Mouse (Mus musculus) cerebellum, adult 2 months (tissue): ENCODE measurements around the gene Erlin1.

Experiments
- CTCF ChIP-seq: fragments of 200-500 bp; IDR thresholded peaks from 2 replicates; pipeline ENCODE4 v1.5.1; 2011; ENCODE audit warnings: low read depth, mild to moderate bottlenecking, control low read depth, low read length, moderate library complexity, borderline replicate concordance; ENCODE audit not compliant: insufficient read depth
- POLR2A ChIP-seq: fragments of 200-500 bp; IDR thresholded peaks from 2 replicates; pipeline ENCODE4 v1.6.1; 2011; ENCODE audit warnings: low read length, control low read depth, borderline replicate concordance; ENCODE audit not compliant: insufficient read depth

DNA sequence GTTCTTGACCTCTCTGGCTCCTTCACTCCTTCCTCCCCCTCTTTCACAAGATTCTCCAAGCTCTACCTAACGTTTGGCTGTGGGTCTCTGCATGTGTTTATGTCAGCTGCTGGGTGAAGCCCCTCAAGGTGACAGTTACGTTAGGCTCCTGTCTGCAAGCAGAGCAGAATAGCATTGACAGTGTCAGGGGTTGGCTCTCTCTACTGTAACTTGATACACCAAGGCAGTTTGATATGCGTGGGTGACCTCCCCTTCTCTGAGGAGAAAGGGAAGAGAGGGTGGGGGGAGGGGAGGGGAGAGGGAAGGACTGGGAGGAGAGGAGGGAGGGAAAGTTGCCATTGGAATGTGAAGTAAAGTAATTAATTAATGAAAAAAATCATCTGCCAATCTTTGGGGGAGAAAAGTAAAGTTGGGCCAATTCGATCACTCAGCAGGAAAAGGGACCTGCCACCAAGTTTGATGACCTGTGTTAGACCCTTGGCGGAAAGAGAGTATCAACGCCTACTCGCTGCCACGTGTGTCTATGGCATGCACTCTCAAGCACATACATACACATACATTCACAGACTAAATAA is 42.5 kb downstream of the Erlin1 start:
- TF ChIP-seq CTCF, result no peak
- no peak for TF ChIP-seq POLR2A
